Mouse (Mus musculus): ENCODE results near the gene Smu1. TPM values are rescaled to one million over a fixed set of nuclear protein-coding genes. Genes with fewer than 3 reads are reported as not detected.

The Smu1 gene
- polyA plus RNA-seq, 2 experiments: 73.4 to 140 TPM

GRCm38 (mm10) chr4:40778656-40779055, 20.9 kb upstream of the Smu1 start:
- no peak overlapping the region for H3K9ac ChIP-seq (ENCODE audit: low read depth, low read length, severe bottlenecking)
- 87% methylated on average over 6 of the region's 6 CpGs for WGBS
- H3K4me2 ChIP-seq (replicated peaks; ENCODE audit: low read depth, low read length, severe bottlenecking): no peak overlapping the region
- no peaks in the 10 kb centered on the region for H3K9me3 ChIP-seq (ENCODE audit: control insufficient read depth, low read length)
- ATAC-seq (ENCODE audit: low FRiP score, low read depth) (no peak), DNase-seq (ENCODE audit: low spot score) (no peak)
- H3K36me3 ChIP-seq (ENCODE audit: control insufficient read depth, insufficient read depth, low read length): no peaks in the 10 kb centered on the region
- H3K4me3 ChIP-seq (replicated peaks; ENCODE audit: low read length): no peak overlapping the region
- peaks cover 18% of the 10 kb centered on the region for H3K4me1 ChIP-seq (ENCODE audit: control insufficient read depth, insufficient read depth, low read length)
- TF ChIP-seq POLR2A (IDR thresholded peaks at IDR 0.05; ENCODE audit: borderline replicate concordance, extremely low read depth, insufficient read depth, insufficient read length): no peak
- H3K27me3 ChIP-seq (ENCODE audit: control insufficient read depth, insufficient read depth, low read length): no peaks in the 10 kb centered on the region
- H3K27ac ChIP-seq (replicated peaks; ENCODE audit: low read depth, low read length): no peak overlapping the region

- no peak overlapping the region for H3K4me2 ChIP-seq (replicated peaks; ENCODE audit: low read depth, low read length, severe bottlenecking)
- no peak for ATAC-seq (ENCODE audit: low FRiP score, low read depth)
- H3K27ac ChIP-seq (replicated peaks; ENCODE audit: low read depth, low read length): no peak overlapping the region
- H3K9me3 ChIP-seq (ENCODE audit: control insufficient read depth, low read length): no peaks in the 10 kb centered on the region
- no peak overlapping the region for H3K4me3 ChIP-seq (replicated peaks; ENCODE audit: low read length)
- TF ChIP-seq POLR2A (IDR thresholded peaks at IDR 0.05; ENCODE audit: borderline replicate concordance, extremely low read depth, insufficient read depth, insufficient read length): no peak
- H3K36me3 ChIP-seq (ENCODE audit: control insufficient read depth, insufficient read depth, low read length): no peaks in the 10 kb centered on the region
- peaks cover 16% of the 10 kb centered on the region for H3K4me1 ChIP-seq (ENCODE audit: control insufficient read depth, insufficient read depth, low read length)
- DNase-seq (ENCODE audit: low spot score): no peak
- WGBS: 24% methylated on average over 2 of the region's 2 CpGs
- no peak overlapping the region for H3K9ac ChIP-seq (ENCODE audit: low read depth, low read length, severe bottlenecking)
- no peaks in the 10 kb centered on the region for H3K27me3 ChIP-seq (ENCODE audit: control insufficient read depth, insufficient read depth, low read length)
These were observed 19.4 kb upstream of the Smu1 start for GRCm38 (mm10) chr4:40777116-40777515.

GRCm38 (mm10) chr4:40776416-40776815, 18.7 kb upstream of the Smu1 start:
- no peak overlapping the region for H3K4me2 ChIP-seq (replicated peaks; ENCODE audit: low read depth, low read length, severe bottlenecking)
- 62% methylated on average over 4 of the region's 4 CpGs for WGBS

DNA sequence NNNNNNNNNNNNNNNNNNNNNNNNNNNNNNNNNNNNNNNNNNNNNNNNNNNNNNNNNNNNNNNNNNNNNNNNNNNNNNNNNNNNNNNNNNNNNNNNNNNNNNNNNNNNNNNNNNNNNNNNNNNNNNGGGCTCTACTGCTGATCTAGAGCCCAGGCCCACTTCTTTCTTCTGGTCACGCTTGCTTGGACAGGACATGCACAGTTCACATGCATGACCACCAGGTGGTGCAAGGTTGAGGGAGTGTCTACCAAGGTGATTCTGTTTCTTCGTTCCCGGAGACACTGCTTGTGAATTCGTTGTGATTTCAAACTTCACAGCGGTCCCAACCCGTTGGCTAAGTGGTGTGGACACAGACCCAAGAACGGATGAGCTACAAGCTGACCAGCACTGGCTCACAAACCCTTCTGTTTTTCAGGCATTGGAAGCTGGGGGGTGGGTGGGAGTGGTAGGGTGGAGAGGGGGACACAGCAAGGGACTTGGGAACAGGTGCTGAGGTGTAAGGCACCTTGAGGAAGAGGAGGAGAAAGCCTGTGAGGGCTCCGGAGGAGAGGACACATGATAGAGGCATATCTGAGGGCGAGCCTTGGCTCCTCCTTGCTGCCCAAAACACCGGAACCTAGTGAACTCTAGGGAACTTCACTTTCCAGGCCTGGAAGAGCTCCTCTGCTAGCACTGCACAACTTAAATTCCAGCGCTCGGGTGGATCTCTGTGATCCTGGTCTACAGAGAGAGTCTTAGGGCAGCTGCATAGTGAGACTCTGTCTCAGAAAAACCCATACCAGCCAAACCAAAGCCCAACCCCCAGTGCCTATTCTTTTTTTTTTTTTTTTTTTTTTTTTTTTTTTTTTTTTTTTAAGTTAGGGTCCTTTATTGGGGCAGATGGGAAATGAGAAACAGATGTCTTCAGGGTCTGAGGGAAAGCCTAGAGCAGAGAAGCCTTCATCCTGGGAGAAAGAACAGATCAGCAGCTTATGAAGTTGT, 16.8 kb upstream of the Smu1 start:
- Histone ChIP-seq H3K27ac (replicated peaks; ENCODE audit: low read depth, low read length) (peak overlapping the region; percentile 70; the same call in 1 of the 2 replicates), H3K9me3 (ENCODE audit: control insufficient read depth, low read length) (no peaks in the 10 kb centered on the region), H3K9ac (ENCODE audit: low read depth, low read length, severe bottlenecking) (peak overlapping the region; percentile 13), H3K4me1 (ENCODE audit: control insufficient read depth, insufficient read depth, low read length) (peaks cover 14% of the 10 kb centered on the region), H3K27me3 (ENCODE audit: control insufficient read depth, insufficient read depth, low read length) (no peaks in the 10 kb centered on the region), H3K4me3 (replicated peaks; ENCODE audit: low read length) (peak overlapping the region; percentile 18), H3K36me3 (ENCODE audit: control insufficient read depth, insufficient read depth, low read length) (no peaks in the 10 kb centered on the region), H3K4me2 (replicated peaks; ENCODE audit: low read depth, low read length, severe bottlenecking) (peak overlapping the region; percentile 56)
- TF ChIP-seq POLR2A (IDR thresholded peaks at IDR 0.05; ENCODE audit: borderline replicate concordance, extremely low read depth, insufficient read depth, insufficient read length): no peak
- DNase-seq (ENCODE audit: low spot score) (peak; percentile 85), ATAC-seq (ENCODE audit: low FRiP score, low read depth) (peak; percentile 70)
- 8% methylated on average over 12 of the region's 12 CpGs for WGBS

More at GRCm38 (mm10) chr4:40776416-40776815, 18.7 kb upstream of the Smu1 start:
- no peak for ATAC-seq (ENCODE audit: low FRiP score, low read depth)
- no peak for TF ChIP-seq POLR2A (IDR thresholded peaks at IDR 0.05; ENCODE audit: borderline replicate concordance, extremely low read depth, insufficient read depth, insufficient read length)
- no peak overlapping the region for H3K27ac ChIP-seq (replicated peaks; ENCODE audit: low read depth, low read length)
- H3K4me1 ChIP-seq (ENCODE audit: control insufficient read depth, insufficient read depth, low read length): peaks cover 14% of the 10 kb centered on the region
- no peak overlapping the region for H3K9ac ChIP-seq (ENCODE audit: low read depth, low read length, severe bottlenecking)
- H3K27me3 ChIP-seq (ENCODE audit: control insufficient read depth, insufficient read depth, low read length): no peaks in the 10 kb centered on the region
- H3K36me3 ChIP-seq (ENCODE audit: control insufficient read depth, insufficient read depth, low read length): no peaks in the 10 kb centered on the region
- H3K4me3 ChIP-seq (replicated peaks; ENCODE audit: low read length): no peak overlapping the region
- no peaks in the 10 kb centered on the region for H3K9me3 ChIP-seq (ENCODE audit: control insufficient read depth, low read length)
- no peak for DNase-seq (ENCODE audit: low spot score)

GRCm38 (mm10) chr4:40759876-40760275, 2.2 kb upstream of the Smu1 start:
- H3K27me3 ChIP-seq (ENCODE audit: control insufficient read depth, insufficient read depth, low read length): no peaks in the 10 kb centered on the region
- H3K4me3 ChIP-seq (replicated peaks; ENCODE audit: low read length): no peak overlapping the region
- H3K4me1 ChIP-seq (ENCODE audit: control insufficient read depth, insufficient read depth, low read length): no peaks in the 10 kb centered on the region
- peaks cover 6% of the 10 kb centered on the region for H3K36me3 ChIP-seq (ENCODE audit: control insufficient read depth, insufficient read depth, low read length)
- ATAC-seq (ENCODE audit: low FRiP score, low read depth) (no peak), DNase-seq (ENCODE audit: low spot score) (no peak)
- no peaks in the 10 kb centered on the region for H3K9me3 ChIP-seq (ENCODE audit: control insufficient read depth, low read length)
- TF ChIP-seq POLR2A (IDR thresholded peaks at IDR 0.05; ENCODE audit: borderline replicate concordance, extremely low read depth, insufficient read depth, insufficient read length): no peak
- no peak overlapping the region for H3K9ac ChIP-seq (ENCODE audit: low read depth, low read length, severe bottlenecking)
- no peak overlapping the region for H3K27ac ChIP-seq (replicated peaks; ENCODE audit: low read depth, low read length)
- no peak overlapping the region for H3K4me2 ChIP-seq (replicated peaks; ENCODE audit: low read depth, low read length, severe bottlenecking)
- 52% methylated on average over 5 of the region's 5 CpGs for WGBS
